Mouse (Mus musculus) left cerebral cortex, adult 8-10 months (tissue): ENCODE measurements at regions not wholly inside any gene's neighbourhood (a gene's known extent, or its start where the extent isn't known, plus 50 kb on each side); places are given as distances from the start of the nearest gene placed in this dataset.

Source experiments
- DNase-seq, 2 experiments: peaks; one replicate each; pipeline ENCODE4 v3.0.0; 2022; ENCODE audit warnings: low spot score in 2 of 2

DNA sequence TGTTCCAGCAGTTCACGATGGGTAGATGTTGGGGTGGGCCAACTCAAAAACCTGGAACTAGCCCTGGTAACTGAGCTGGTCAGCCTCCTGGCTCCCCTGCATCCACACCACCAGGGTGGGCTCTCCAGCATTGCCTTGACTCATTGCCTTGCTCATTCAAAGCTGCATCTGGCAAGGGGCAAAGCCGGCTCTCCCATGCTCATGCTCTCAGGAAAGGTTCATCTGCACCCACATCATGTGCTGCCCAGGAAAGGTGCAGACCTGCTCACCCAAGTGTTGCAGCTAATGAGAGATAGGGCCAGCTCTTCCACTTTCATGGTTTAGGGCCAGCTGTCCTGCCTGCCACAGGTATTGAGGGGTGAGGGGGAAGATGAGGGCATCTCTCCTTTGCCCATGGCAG, 437.9 kb downstream of the Glrx3 start:
- DNase-seq: no peak

DNA sequence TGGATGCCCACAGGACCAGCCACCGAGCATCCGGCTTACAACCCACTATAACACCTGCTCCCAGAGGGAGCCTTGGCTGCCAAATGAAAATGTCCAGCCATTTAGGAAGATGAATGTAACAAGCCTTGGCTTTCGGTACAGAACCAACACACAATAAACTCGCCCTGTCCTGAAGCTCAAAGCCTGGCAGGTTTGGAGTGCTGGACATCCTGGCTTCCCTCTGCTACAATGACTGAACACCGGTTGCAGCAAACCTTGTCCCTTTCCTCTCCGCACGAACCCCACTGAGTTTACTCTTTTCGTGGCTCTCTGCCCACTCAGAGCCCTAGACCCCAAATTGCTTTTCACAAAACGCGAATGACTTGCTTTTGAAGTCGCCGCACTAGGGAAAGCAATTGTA, 441.9 kb downstream of the Glrx3 start:
- no peak for DNase-seq

DNA sequence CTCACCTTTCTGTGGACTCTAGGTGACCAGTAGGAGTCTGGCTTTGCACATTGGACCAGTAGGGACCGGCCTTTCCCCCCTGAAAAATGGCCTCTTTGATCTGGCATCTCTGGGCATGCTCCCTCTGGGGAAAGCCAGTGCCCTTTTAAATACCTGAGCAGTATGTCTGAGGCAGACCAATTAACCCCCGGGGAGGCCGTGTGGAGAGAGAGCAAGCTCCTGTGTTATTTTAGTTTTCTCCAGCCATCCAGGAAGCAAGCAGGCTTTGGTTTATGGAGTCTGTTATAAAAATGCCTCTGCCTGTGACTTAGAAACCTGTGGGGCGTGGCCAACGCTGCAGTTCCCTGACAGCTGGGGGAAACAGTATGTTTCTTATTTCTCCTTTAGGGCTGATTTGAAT, 445.5 kb downstream of the Glrx3 start:
- DNase-seq: no peak

DNA sequence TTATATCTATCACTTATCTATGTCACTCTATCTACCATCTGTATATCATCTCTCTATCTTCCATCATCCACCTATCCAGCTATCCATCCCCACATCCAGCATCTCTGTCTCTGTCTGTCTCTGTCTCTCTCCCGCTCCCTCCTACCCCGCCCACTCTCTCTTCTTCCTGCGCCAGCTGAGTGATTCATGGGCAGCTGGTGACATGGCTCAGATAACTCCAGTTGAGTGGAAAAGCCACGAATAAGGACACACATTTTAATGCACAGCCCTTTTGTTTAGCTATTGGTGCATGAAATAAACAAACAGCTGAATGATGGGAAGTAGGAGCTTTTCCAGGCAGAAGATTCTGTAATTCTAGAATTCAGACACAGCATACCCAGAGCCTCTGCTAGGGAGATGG, 446.3 kb downstream of the Glrx3 start:
- no peak for DNase-seq

DNA sequence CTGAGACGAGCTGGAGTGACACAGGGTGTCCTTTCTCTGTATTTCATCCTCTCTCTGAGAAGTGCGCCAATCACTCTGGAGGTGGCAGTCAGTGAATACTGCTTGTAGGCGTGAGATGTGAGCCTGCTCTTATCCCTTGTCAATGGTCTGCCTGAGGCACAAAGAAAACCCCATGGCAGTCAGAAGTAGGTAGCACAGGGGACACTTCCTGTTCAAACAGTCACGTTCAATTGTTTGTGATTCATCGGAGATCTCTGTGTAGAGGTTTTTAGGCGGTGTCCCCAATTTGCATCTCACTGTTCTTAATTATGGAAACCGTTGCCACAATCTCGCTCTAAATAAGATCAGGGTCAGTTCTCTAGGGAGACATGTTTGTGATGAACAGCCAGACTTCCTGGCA, 447.7 kb downstream of the Glrx3 start:
- DNase-seq: no peak

DNA sequence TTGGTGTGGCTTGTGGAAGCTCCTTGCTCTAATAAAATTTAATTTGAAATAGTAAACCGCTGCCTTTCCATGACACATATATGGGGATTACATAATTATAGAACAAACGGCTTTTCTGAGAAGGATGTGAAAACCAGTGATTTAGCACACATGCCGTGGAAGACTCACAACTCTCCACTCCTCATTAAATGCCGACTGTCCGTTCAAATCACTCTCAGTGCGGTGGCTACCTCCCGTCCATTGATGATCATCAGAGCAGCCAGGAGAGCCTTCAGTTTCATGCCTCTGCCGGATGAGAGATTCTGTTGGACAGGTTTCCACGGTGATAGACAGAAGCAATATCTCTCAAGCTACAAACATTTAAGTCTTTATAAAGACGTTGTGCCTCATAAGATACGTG, 451.3 kb downstream of the Glrx3 start:
- no peak for DNase-seq

DNA sequence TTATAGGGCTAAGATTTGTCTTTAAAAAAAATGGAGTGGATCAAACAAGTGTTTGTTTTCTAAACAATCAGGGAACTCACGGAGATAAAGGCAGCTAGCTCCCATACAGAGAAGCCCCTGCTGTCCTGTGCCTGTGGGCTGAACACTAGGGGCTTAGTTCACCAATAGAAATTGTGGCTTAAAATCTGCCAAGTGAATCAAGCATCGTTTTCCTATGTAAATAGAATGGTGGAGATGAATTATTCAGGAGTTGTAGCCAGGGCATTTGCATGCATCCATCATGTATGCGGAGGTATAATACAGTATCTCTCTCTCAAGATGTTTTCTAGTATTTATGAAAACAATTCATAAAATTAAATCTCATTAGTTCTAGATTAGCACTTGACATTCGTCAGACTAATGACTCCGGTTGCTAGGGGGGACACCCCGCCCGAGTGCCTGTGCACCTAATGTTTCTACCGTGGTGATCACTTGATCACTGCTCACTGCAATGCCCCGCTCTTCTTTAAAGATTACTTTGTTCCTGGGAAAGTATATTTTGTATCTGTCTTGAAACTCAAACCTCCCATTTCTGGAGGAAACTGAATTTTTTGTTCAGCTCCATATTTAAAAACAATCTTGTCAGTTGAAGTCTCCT, 469.1 kb downstream of the Glrx3 start:
- no peak for DNase-seq

DNA sequence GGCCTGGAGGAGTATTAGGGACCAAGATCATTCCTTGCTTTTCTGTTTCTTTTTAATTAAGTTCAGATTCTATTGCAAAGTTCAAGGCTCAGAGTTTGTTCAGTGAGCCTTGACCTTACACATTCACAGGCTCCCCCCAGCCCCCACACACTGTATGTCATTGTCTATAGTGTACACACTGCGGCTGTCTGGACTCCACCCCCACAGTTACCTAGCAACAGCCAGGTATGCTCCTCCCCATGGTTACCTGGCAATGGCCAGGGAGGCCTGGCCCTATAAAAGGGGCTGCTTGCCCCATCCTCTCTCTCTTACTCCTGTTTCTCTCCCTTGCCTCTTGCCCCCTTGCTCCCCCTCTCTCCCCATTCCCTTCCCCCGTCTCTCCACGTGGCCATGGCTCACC, 472.0 kb downstream of the Glrx3 start:
- DNase-seq: no peak

DNA sequence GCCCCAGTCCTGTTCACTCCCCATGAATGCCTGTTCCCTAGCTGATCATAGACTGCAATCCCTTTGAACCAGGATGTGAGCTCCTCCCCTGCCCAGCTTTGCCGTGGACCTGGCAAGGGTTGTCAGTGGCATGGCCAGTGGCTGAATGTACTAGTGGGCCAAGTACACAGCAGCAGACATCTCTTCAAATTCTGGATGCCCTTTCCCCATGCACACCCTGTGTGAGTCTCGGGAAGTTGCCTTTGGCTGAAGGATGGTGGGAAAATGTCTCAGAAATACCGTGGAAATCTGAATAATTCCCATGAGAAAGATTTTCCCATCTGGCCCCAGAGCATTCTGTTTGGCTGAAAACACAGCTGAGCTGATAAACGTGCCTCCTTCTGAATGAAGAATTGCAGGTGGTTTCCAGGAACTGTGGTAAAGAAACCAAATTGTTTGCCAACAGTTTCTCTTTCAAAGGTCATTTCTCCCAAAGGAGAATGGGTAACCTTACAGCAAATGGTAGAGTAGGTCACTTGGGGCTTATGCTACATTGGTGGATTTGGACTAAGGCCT, 476.2 kb downstream of the Glrx3 start:
- no peak for DNase-seq

DNA sequence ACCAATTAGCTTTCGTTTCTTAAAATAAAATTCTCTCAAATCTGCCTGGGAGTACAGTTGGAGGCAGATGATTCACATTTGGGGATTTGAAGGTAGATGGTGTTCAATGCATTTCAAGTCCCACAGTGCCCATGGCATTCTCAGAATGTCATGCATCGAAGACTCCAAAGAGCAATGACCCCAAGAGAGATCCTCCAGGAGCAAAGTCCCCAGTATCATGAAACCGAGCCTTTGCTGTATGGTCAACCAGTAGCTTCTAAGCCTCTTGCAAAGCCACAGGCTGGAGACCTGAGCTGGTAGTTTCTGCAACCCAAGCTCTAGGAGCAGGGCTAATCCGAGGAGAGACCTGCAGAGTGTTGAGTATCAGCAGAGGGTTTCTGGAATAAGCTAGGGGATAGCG, 477.1 kb downstream of the Glrx3 start:
- DNase-seq: no peak

DNA sequence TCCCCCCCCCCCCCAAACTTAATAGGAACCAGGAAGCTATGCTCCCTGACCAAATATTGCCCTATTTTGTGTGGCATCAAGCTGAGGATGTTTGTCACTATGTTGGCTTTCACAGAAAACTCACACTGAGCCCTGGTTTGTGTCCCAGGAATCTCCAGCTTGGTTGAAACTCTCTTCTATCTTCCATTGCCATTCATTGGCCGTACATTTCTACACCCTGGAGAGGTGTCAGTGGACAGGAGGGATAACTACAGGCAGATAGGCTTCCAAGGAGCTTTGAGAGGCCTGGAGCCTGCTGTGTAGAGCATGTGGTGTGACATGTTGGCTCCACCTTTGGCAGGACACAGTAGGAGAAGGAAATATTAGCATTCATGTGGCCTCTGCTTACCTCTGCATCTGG, 478.9 kb downstream of the Glrx3 start:
- no peak for DNase-seq

DNA sequence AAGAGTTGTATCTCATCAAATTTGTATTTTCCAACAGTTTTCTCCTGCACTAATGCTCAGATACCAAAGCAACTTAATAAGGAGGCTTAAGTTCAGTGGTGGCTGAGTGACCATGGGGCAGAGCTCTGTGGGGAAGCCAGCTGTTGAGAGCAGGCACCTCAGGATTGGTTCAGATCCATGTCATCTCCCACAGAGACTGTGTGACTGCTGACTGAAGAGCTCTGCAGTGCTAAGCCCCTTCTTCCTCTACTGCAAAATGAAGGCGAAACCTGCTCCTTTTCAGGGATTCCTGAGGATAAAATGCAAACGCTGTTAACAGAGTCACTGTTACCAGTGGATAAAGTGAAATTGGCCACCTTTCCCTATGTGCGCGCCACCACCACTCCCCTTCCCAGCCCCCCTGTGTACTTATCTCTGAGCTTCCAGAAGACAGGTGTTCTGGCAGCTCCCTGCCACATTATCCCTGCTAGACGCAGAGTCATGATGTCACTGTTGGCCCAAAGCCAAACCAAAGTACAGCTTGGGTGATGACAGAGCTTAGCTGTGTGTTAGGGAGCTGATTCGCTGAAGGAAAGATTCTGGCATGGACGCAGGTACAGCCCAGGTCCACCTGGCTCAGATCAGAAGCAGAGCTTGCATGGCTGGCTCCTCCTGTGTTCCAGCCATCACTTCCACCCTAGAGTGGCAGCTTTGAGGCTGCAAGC, 472.9 kb downstream of the Tcerg1l start:
- peak; percentile 10 to 39 for DNase-seq

DNA sequence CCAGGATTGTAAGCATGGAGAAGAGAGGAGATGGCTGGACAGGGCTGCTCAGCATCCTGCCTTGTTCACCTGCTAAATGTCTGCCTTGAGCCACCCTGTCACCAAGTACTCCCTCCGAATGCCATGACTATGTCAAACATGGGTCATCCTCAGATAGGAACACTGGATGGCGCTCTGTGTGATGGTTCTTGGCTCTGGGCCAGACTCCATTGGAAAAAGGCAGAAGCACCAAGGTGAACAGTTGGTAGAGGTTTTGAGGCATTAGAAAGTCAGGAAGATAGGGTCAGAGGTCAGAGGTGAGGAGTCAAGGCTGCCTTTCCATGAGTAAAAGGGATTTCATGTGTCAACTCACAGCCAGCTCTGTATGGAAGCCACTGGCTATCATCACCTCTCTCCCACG, 471.9 kb downstream of the Tcerg1l start:
- DNase-seq: no peak

DNA sequence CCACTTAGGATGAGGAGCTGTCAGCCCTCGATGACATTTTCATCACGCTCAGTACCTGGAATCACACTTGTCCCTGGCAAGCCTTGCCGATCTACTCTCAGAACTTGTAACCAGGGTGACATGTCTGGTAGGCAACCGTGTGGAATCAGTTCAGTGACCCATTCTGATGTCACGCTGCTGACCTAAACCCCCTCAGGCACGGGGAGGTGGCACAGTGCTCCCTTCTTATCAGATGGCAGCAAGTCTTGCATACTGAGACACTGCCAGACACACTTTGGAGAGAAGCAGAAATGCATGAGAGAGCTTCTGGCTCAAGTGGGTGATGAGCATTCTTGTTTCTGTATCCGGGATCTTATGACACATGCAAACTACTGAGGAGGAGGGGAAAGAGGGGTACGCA, 470.2 kb downstream of the Tcerg1l start:
- no peak for DNase-seq

DNA sequence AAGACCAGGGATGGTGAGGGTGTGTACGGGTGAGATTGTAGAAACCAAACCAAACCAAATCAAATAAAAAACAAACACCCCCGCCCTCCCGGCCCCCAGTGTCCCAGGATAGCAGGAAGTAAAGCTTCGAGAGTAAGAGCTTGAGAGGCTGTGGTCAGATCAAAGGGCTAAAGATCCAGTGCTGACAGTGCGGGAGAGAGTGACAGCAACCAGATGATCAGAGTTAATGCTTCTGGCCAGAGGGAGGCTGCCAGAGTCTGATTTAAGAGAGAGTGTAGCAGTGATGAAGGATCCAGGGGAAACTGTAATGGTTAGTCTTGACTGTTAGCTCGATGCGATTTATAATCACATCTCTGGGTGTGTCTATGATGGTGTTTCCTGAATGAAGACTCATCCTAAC, 467.3 kb downstream of the Tcerg1l start:
- no peak for DNase-seq

DNA sequence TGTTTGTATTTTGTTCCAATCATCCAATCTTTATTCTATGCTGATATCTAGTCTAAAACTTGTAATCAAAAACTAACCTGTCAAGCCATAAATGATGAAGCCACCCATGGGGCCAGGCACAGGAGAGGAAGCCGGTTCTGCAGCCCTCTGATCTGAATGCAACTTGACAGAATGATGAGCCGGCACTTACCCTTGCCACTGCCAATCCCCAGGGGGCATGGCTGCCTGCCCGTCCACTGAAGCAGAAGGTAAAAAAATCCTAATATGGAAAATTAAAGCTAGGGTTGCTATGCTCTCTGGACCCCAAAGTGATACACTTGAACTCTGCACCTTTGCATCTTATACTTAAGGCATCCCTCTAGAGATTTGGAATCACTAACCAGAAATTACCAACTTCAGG, 461.6 kb downstream of the Tcerg1l start:
- DNase-seq: no peak

DNA sequence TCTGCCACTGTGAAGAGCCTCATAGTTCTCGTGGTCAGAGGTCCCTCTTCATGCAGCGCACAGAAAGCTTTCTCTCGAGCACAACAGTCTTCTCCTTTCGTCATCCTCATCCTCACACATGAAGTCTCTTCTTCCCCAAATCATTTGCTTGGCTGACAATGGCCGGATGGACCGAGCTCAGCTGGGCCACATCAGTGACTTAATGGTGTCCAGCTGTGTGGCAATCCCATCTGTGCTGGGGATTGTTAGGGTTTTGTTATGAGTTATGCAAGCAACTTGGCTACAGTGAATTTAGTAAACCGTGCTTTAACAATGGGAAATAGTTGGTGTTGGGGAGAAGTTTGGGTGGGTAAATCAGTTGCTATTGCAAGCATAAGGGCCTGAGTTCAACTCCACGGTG, 458.4 kb downstream of the Tcerg1l start:
- no peak for DNase-seq

DNA sequence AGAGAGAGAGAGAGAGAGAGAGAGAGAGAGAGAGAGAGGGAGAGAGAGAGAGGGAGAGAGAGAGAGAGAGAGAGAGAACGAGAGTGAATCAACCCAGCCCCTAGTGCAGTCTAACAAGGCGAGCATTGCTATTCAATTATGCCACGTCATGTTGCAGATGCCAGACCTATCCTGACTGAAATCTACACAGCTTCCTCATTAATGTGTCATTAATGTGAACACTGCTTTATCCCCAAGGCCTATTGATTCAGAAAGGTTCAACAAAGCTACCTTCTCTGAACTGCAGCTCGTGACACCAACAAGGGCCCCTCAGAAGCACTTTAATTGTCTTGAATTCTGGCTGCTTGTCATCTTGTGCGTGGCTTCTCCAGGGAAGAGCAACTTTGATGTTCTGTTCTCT, 457.4 kb downstream of the Tcerg1l start:
- DNase-seq: no peak

DNA sequence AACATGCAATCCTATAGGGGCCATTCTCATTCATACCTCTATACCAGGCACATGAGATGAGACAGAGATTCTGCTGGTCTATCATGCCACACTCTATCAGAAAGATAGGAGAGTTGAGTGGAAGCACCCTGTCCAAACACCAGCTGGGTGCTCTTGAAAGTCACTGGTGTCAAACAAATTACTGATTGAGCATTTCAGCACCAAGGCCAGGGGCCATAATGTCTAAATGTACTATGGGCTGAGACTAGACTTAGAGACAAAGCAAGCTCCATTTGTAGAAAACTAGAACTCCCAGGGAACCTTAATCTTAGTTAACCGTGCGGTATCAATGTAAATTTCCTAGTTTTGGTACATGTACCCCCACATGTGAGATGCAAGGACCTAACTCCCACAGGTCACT, 452.5 kb downstream of the Tcerg1l start:
- no peak for DNase-seq

DNA sequence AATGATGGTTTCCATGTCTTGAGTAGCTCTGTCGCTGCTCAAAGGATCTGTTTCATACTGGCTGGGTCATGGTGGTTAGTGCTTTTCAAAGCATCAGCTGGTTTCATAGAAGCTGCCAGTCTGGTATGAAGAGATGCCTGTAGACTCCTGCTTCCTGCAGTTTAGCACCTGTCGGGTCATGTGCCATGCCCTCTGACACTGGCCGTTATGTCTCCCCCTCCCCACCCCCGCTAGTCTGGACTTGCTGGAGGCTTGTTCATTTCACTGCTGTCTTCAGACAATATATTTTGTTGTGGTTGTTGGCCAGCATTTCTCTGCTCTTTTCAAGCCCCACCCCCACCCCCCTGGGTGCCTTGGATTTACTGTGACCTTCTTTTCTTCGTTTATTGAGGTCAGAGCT, 450.1 kb downstream of the Tcerg1l start:
- no peak for DNase-seq

DNA sequence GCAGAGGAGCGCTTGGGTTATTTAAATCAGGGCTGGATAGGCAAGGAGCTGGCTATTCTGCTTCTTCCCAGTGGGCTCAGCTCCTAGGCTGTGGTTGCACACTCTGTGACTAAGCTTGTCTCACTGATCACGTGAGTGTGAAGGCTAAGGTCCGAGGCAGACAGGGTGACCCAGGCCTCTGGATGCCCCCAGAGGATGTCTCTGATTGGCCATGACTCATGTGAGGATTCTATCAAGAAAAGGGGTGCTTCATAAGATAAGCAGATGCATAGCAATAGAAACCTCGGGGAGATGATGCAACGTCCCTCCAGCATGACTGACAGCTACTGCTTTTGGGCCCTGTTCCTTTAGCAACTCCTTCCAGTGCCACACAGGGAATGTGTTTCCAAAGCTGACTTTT, 440.2 kb downstream of the Tcerg1l start:
- no peak for DNase-seq

DNA sequence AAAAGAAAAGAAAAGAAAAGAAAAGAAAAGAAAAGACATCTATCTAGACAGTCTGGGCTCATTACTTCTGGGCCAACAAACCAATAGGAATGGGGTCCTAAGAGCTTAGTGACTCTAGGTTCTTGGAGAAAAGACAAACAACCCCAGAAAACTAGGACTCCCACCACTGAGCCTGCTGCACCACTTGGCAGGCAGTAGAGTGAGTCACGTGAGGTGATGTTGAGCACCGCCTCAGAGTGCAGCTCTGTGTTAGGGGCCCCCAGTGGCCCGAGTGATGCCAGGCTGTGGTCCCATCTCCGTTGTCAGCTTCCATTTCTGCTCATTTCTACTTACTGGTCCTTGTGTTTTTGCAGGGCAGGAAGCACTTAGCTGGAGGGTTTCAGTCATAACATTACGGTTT, 439.7 kb downstream of the Tcerg1l start:
- DNase-seq: no peak

DNA sequence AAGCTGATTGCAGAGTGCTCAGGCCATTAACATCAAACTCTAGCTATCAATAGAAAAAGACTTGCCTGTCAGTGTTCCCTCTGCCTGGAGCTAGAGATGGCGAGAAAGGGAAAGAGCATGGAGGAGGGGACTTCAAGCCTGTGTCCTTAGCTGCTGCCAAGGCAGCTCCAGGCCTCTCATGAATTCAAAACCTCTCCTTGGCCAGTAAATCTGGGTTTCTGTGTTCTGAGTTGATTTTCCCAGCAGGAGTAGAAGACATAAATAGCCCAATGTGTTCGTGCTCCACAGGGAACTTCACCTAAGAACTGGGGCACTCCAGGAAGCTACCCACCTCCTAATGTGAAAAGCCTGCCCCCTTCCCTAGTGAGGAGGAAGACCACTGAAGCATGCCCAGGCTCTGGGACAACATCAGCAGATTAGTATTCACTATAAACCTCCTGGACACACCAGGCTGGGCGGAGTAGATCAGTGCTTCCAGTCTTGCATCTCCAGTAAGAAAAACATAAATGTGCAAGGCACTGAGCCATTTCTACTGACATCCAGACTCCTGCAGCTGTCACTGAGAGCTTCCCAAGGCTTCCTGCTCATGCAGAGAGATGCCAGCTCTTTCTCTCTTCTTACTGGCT, 433.9 kb downstream of the Tcerg1l start:
- DNase-seq: peak; percentile 8 to 14
